ENCODE assay signal across 8 mouse cellular contexts in genomic region chr4:138217441-138217840, GRCm38 (mm10). TPM values are rescaled to one million over a fixed set of nuclear protein-coding genes. Genes with fewer than 3 reads are reported as not detected.
DNase-seq lines count a peak whose midpoint lies in the region; ATAC-seq lines count a peak whose summit lies in the region.

No protein-coding gene starts in this region.

- intact Hi-C loops in gastrocnemius, postnatal 14 days (cut with DNase I; ENCODE audit: low total_unique reads): no loop called here
- intact Hi-C loops in left cerebral cortex, postnatal 36 days (cut with DNase I): no loop called here

- H3K9ac ChIP-seq in liver, embryonic 16.5 days (ENCODE audit: low read depth, low read length): peak overlapping the region; percentile 99
- peak overlapping the region; percentile 98 for H3K9ac ChIP-seq in stomach, embryonic 16.5 days (ENCODE audit: low read length)

- H3K36me3 ChIP-seq in hindbrain, embryonic 10.5 days: peaks cover 35% of the 10 kb centered on the region
- peaks cover 9% of the 10 kb centered on the region for H3K36me3 ChIP-seq in liver, embryonic 16.5 days (ENCODE audit: control insufficient read depth, insufficient read depth)
- no peaks in the 10 kb centered on the region for H3K36me3 ChIP-seq in stomach, embryonic 16.5 days (ENCODE audit: control insufficient read depth, insufficient read depth, low read length)

- H3K27ac ChIP-seq in hindbrain, embryonic 10.5 days: peak overlapping the region; percentile 100
- peak overlapping the region; percentile 98 for H3K27ac ChIP-seq in liver, embryonic 16.5 days (ENCODE audit: low read length)
- peak overlapping the region; percentile 89 for H3K27ac ChIP-seq in stomach, embryonic 16.5 days (ENCODE audit: low read length)

- peak; percentile 31 for DNase-seq in gastrocnemius, postnatal 25 days
- no peak for DNase-seq in gastrocnemius, postnatal 14 days
- peak; percentile 28 for DNase-seq in 3T3-L1 (ENCODE audit: low read depth, low spot score)
- DNase-seq in brain, adult 2 months (ENCODE audit: low read depth, low spot score): peak; percentile 45
- no peak for DNase-seq in hindbrain, embryonic 10.5 days (ENCODE audit: low spot score)
- DNase-seq in left cerebral cortex, postnatal 36 days (ENCODE audit: low spot score in 2 of 2): no peak

- no peaks in the 10 kb centered on the region for H3K27me3 ChIP-seq in hindbrain, embryonic 10.5 days (ENCODE audit: insufficient read depth, poor library complexity, severe bottlenecking)
- H3K27me3 ChIP-seq in liver, embryonic 16.5 days (ENCODE audit: control insufficient read depth, insufficient read depth, low read depth, low read length): no peaks in the 10 kb centered on the region
- no peaks in the 10 kb centered on the region for H3K27me3 ChIP-seq in stomach, embryonic 16.5 days (ENCODE audit: control insufficient read depth, insufficient read depth, low read length)

- H3K4me2 ChIP-seq in liver, embryonic 16.5 days (ENCODE audit: low read depth, low read length): peak overlapping the region; percentile 91
- peak overlapping the region; percentile 63 for H3K4me2 ChIP-seq in stomach, embryonic 16.5 days (ENCODE audit: low read depth, low read length)

- under 1% methylated on average over 36 of the region's 36 CpGs for WGBS in hindbrain, embryonic 10.5 days
- WGBS in liver, embryonic 16.5 days (ENCODE audit: insufficient replicate concordance): 0% methylated on average over 36 of the region's 36 CpGs
- WGBS in stomach, embryonic 16.5 days: under 1% methylated on average over 36 of the region's 36 CpGs

- no peaks in the 10 kb centered on the region for H3K9me3 ChIP-seq in hindbrain, embryonic 10.5 days
- no peaks in the 10 kb centered on the region for H3K9me3 ChIP-seq in liver, embryonic 16.5 days (replicated peaks; ENCODE audit: control insufficient read depth, low read length)
- no peaks in the 10 kb centered on the region for H3K9me3 ChIP-seq in stomach, embryonic 16.5 days (replicated peaks; ENCODE audit: control insufficient read depth, low read length)

- peaks cover 33% of the 10 kb centered on the region for H3K4me1 ChIP-seq in hindbrain, embryonic 10.5 days (replicated peaks)
- H3K4me1 ChIP-seq in liver, embryonic 16.5 days (ENCODE audit: control insufficient read depth, low read depth, low read length): peaks cover 42% of the 10 kb centered on the region
- H3K4me1 ChIP-seq in stomach, embryonic 16.5 days (ENCODE audit: control insufficient read depth, insufficient read depth, low read length): peaks cover 29% of the 10 kb centered on the region

- peak; percentile 10 for ATAC-seq in liver, embryonic 16.5 days (ENCODE audit: low read depth)
- ATAC-seq in stomach, embryonic 16.5 days (ENCODE audit: insufficient read depth, low FRiP score): peak; percentile 4; the same call in 1 of the 2 replicates

- H3K4me3 ChIP-seq in hindbrain, embryonic 10.5 days: peak overlapping the region; percentile 97
- H3K4me3 ChIP-seq in liver, embryonic 16.5 days (ENCODE audit: low read depth, low read length): peak overlapping the region; percentile 99
- H3K4me3 ChIP-seq in stomach, embryonic 16.5 days (replicated peaks; ENCODE audit: low read length): peak overlapping the region; percentile 92

RNA-seq across cellular contexts. Expression of gene Hp1bp3, which starts 1.3 kb away (rescaled TPM):
- 10 to 100 TPM; 45.5 to 53.0 TPM for total RNA-seq in gastrocnemius, postnatal 25 days (2021)
- total RNA-seq in gastrocnemius, postnatal 14 days (2021): 10 to 100 TPM; 49.4 to 49.6 TPM
- polyA plus RNA-seq in hindbrain, embryonic 10.5 days (2016; fragmentation: Nextera tagmentation; extraction: Ambion mirVana): 146 and 148 TPM in 2 replicates
- 38.3 and 40.1 TPM in 2 replicates for polyA plus RNA-seq in liver, embryonic 16.5 days (2015; fragmentation: Nextera tagmentation; extraction: Ambion mirVana)
- polyA plus RNA-seq in stomach, embryonic 16.5 days (2015; fragmentation: Nextera tagmentation; extraction: Ambion mirVana): 131 and 141 TPM in 2 replicates
- total RNA-seq in left cerebral cortex, postnatal 36 days (2021): 100 to 1,000 TPM; 178 to 184 TPM

RNA-seq across cellular contexts. Expression of gene Sh2d5, which starts 32.8 kb away (rescaled TPM):
- under 1 TPM in 1 of 2 experiments, not detected in 1; 0.19 TPM for total RNA-seq in gastrocnemius, postnatal 25 days (2021)
- total RNA-seq in gastrocnemius, postnatal 14 days (2021): not detected
- polyA plus RNA-seq in hindbrain, embryonic 10.5 days (2016; fragmentation: Nextera tagmentation; extraction: Ambion mirVana): 1.3 and 2.4 TPM in 2 replicates
- polyA plus RNA-seq in liver, embryonic 16.5 days (2015; fragmentation: Nextera tagmentation; extraction: Ambion mirVana): 0.72 and 0.78 TPM in 2 replicates
- 0.46 and 0.82 TPM in 2 replicates for polyA plus RNA-seq in stomach, embryonic 16.5 days (2015; fragmentation: Nextera tagmentation; extraction: Ambion mirVana)
- 10 to 100 TPM; 66.7 to 74.0 TPM for total RNA-seq in left cerebral cortex, postnatal 36 days (2021)

RNA-seq across cellular contexts. Expression of gene Kif17, which starts 32.8 kb away (rescaled TPM):
- total RNA-seq in gastrocnemius, postnatal 25 days (2021): not detected
- not detected for total RNA-seq in gastrocnemius, postnatal 14 days (2021)
- 0.63 and 0.75 TPM in 2 replicates for polyA plus RNA-seq in hindbrain, embryonic 10.5 days (2016; fragmentation: Nextera tagmentation; extraction: Ambion mirVana)
- polyA plus RNA-seq in liver, embryonic 16.5 days (2015; fragmentation: Nextera tagmentation; extraction: Ambion mirVana): 0.33 and 0.35 TPM in 2 replicates
- 1.5 and 1.9 TPM in 2 replicates for polyA plus RNA-seq in stomach, embryonic 16.5 days (2015; fragmentation: Nextera tagmentation; extraction: Ambion mirVana)
- total RNA-seq in left cerebral cortex, postnatal 36 days (2021): 10 to 100 TPM; 24.5 to 29.4 TPM

Comparison
In these comparisons a context has a peak if more than half of its experiments do, and no peak if none do; other contexts are left out.
1. DNase-seq: peak in gastrocnemius, postnatal 25 days (single experiment), 3T3-L1 (single experiment) and brain, adult 2 months (single experiment); none in gastrocnemius, postnatal 14 days (single experiment), hindbrain, embryonic 10.5 days (single experiment) and left cerebral cortex, postnatal 36 days (0 of 2).
2. RNA of gene Sh2d5, which starts 32.8 kb away (total RNA-seq): 66.7 to 74.0 TPM in left cerebral cortex, postnatal 36 days; 0.19 TPM in gastrocnemius, postnatal 25 days and not detected in gastrocnemius, postnatal 14 days; every median in the first group is over 10 times any median in the second.
3. RNA of gene Kif17, which starts 32.8 kb away (total RNA-seq): 24.5 to 29.4 TPM in left cerebral cortex, postnatal 36 days; not detected in gastrocnemius, postnatal 25 days and not detected in gastrocnemius, postnatal 14 days; every median in the first group is over 10 times any median in the second.
4. Peak in every context shown above with its lines, with median percentiles within 50 percentile points of each other: H3K27ac ChIP-seq and H3K4me3 ChIP-seq.